Mouse (Mus musculus) heart, embryonic 16.5 days (tissue): ENCODE measurements around the gene Myog. TPM values are rescaled to one million over a fixed set of nuclear protein-coding genes. Genes with fewer than 3 reads are reported as not detected.

Experiments used
- ATAC-seq: fragments of 200-750 bp; cut with Nextera tagmentation; replicated peaks from 2 replicates; pipeline ENCODE4 v1.8.0; 2017; ENCODE audit warnings: moderate number of reproducible peaks; ENCODE audit not compliant: insufficient read depth, low FRiP score; ENCODE audit errors: extremely low read depth
- H3K27ac ChIP-seq: fragments of 300-500 bp; sonication (generic); 2 replicates; pipeline ENCODE4 v1.5.1; 2014; ENCODE audit warnings: mild to moderate bottlenecking, low read length, control low read depth, moderate library complexity
- H3K27me3 ChIP-seq: fragments of 300-500 bp; sonication (generic); 2 replicates; pipeline ENCODE4 v1.6.1; 2014; ENCODE audit warnings: low read length, mixed read lengths; ENCODE audit not compliant: control insufficient read depth, insufficient read depth
- H3K36me3 ChIP-seq: fragments of 300-500 bp; sonication (generic); 2 replicates; pipeline ENCODE4 v1.6.1; 2014; ENCODE audit not compliant: control insufficient read depth, insufficient read depth
- H3K4me1 ChIP-seq: fragments of 300-500 bp; sonication (generic); 2 replicates; pipeline ENCODE4 v1.6.1; 2014; ENCODE audit warnings: low read length, mixed read lengths; ENCODE audit not compliant: control insufficient read depth, insufficient read depth
- H3K4me2 ChIP-seq: fragments of 300-500 bp; sonication (generic); 2 replicates; pipeline ENCODE4 v1.6.1; 2014; ENCODE audit warnings: low read depth, mild to moderate bottlenecking, control low read depth, low read length
- H3K4me3 ChIP-seq: fragments of 300-500 bp; sonication (generic); 2 replicates; pipeline ENCODE4 v1.5.1; 2014; ENCODE audit warnings: mild to moderate bottlenecking, control low read depth, low read length
- H3K9ac ChIP-seq: fragments of 300-500 bp; sonication (generic); 2 replicates; pipeline ENCODE4 v1.6.1; 2014; ENCODE audit warnings: low read length, control low read depth
- H3K9me3 ChIP-seq: fragments of 300-500 bp; sonication (generic); replicated peaks from 2 replicates; pipeline ENCODE4 v1.6.1; 2016; ENCODE audit warnings: low read length; ENCODE audit not compliant: control insufficient read depth
- WGBS: fragments of 180-500 bp; shearing (Covaris S2); extraction: QIAGEN DNeasy Blood & Tissue Kit; methylation state at CpG from one replicate; pipeline ENCODE4 v1.1.7; 2014; 5-methylcytosine and 5-hydroxymethylcytosine counted together
- polyA plus RNA-seq: library from polyadenylated mRNA; unstranded; fragments of >200 nt; fragmentation: Nextera tagmentation; extraction: Ambion mirVana; gene quantifications from 2 replicates; pipeline ENCODE4 v1.2.1, GENCODE M21; 2015

Gene Myog
- polyA plus RNA-seq, 1 experiment from 2014 or later, result 3.3 TPM

GRCm38 (mm10) chr1:134292073-134292472 is 2.3 kb downstream of the Myog start:
- 35% methylated on average over 5 of the region's 5 CpGs for WGBS
- H3K9ac ChIP-seq, result no peak overlapping the region
- no peak overlapping the region for H3K27ac ChIP-seq
- H3K4me1 ChIP-seq, result peaks cover 7% of the 10 kb centered on the region
- H3K27me3 ChIP-seq, result no peaks in the 10 kb centered on the region
- H3K9me3 ChIP-seq, result 0 out of 2 replicates have a peak, but pooled peaks cover 3% of the 10 kb centered on the region
- no peak for ATAC-seq
- H3K4me2 ChIP-seq, result no peak overlapping the region
- no peak overlapping the region for H3K4me3 ChIP-seq
- 0 out of 2 replicates have a peak, but pooled peaks cover 3% of the 10 kb centered on the region for H3K36me3 ChIP-seq

GRCm38 (mm10) chr1:134292601-134293000 is 2.8 kb downstream of the Myog start:
- Histone ChIP-seq H3K9me3 (0 out of 2 replicates have a peak, but pooled peaks cover 3% of the 10 kb centered on the region), H3K27me3 (no peaks in the 10 kb centered on the region), H3K4me1 (peaks cover 7% of the 10 kb centered on the region), H3K9ac (no peak overlapping the region), H3K27ac (no peak overlapping the region), H3K4me3 (no peak overlapping the region), H3K36me3 (0 out of 2 replicates have a peak, but pooled peaks cover 3% of the 10 kb centered on the region), H3K4me2 (no peak overlapping the region)
- 53% methylated on average over 9 of the region's 9 CpGs for WGBS
- no peak for ATAC-seq

GRCm38 (mm10) chr1:134293276-134293675 is 3.5 kb downstream of the Myog start:
- H3K9ac ChIP-seq, result no peak overlapping the region
- no peak overlapping the region for H3K4me2 ChIP-seq
- 79% methylated on average over 7 of the region's 7 CpGs for WGBS
- H3K27ac ChIP-seq, result no peak overlapping the region
- ATAC-seq, result no peak
- 0 out of 2 replicates have a peak, but pooled peaks cover 3% of the 10 kb centered on the region for H3K36me3 ChIP-seq
- 0 out of 2 replicates have a peak, but pooled peaks cover 3% of the 10 kb centered on the region for H3K9me3 ChIP-seq
- H3K4me1 ChIP-seq, result peaks cover 7% of the 10 kb centered on the region
- no peaks in the 10 kb centered on the region for H3K27me3 ChIP-seq
- H3K4me3 ChIP-seq, result no peak overlapping the region

GRCm38 (mm10) chr1:134293738-134294604 is 4.2 kb downstream of the Myog start:
- no peak overlapping the region for H3K4me2 ChIP-seq
- H3K4me3 ChIP-seq, result no peak overlapping the region
- H3K4me1 ChIP-seq, result peaks cover 10% of the 10 kb centered on the region
- H3K9ac ChIP-seq, result no peak overlapping the region
- ATAC-seq, result no peak
- H3K9me3 ChIP-seq, result 0 out of 2 replicates have a peak, but pooled peaks cover 3% of the 10 kb centered on the region
- no peaks in the 10 kb centered on the region for H3K27me3 ChIP-seq
- WGBS, result 68% methylated on average over 3 of the region's 3 CpGs
- 0 out of 2 replicates have a peak, but pooled peaks cover 3% of the 10 kb centered on the region for H3K36me3 ChIP-seq
- no peak overlapping the region for H3K27ac ChIP-seq

GRCm38 (mm10) chr1:134297265-134297664 is 7.5 kb downstream of the Myog start:
- 91% methylated on average over 8 of the region's 8 CpGs for WGBS
- H3K9me3 ChIP-seq, result 0 out of 2 replicates have a peak, but pooled peaks cover 3% of the 10 kb centered on the region
- peaks cover 2% of the 10 kb centered on the region; the same call in 1 of the 2 replicates for H3K27me3 ChIP-seq
- no peak overlapping the region for H3K4me3 ChIP-seq
- no peak overlapping the region for H3K4me2 ChIP-seq
- ATAC-seq, result no peak
- H3K9ac ChIP-seq, result no peak overlapping the region
- H3K4me1 ChIP-seq, result peaks cover 17% of the 10 kb centered on the region
- 0 out of 2 replicates have a peak, but pooled peaks cover 3% of the 10 kb centered on the region for H3K36me3 ChIP-seq
- H3K27ac ChIP-seq, result no peak overlapping the region

GRCm38 (mm10) chr1:134298636-134299411 is 9.0 kb downstream of the Myog start:
- 0 out of 2 replicates have a peak, but pooled peaks have one; percentile 25 for ATAC-seq
- Histone ChIP-seq H3K4me2 (peak overlapping the region; percentile 89), H3K4me1 (peaks cover 31% of the 10 kb centered on the region), H3K4me3 (peak overlapping the region; percentile 59), H3K27ac (no peak overlapping the region), H3K9ac (peak overlapping the region; percentile 78), H3K36me3 (0 out of 2 replicates have a peak, but pooled peaks cover 3% of the 10 kb centered on the region), H3K27me3 (peaks cover 2% of the 10 kb centered on the region; the same call in 1 of the 2 replicates), H3K9me3 (0 out of 2 replicates have a peak, but pooled peaks cover 3% of the 10 kb centered on the region)
- WGBS, result 10% methylated on average over 49 of the region's 59 CpGs

GRCm38 (mm10) chr1:134302568-134303238 is 12.9 kb downstream of the Myog start:
- ATAC-seq, result peak; percentile 75
- 17% methylated on average over 8 of the region's 8 CpGs for WGBS

GRCm38 (mm10) chr1:134304940-134305339 is 15.2 kb downstream of the Myog start:
- H3K36me3 ChIP-seq, result no peaks in the 10 kb centered on the region
- WGBS, result 93% methylated on average over 9 of the region's 9 CpGs

More at GRCm38 (mm10) chr1:134302568-134303238, 12.9 kb downstream of the Myog start:
- peaks cover 2% of the 10 kb centered on the region; the same call in 1 of the 2 replicates for H3K27me3 ChIP-seq
- peak overlapping the region; percentile 21 for H3K4me2 ChIP-seq
- peak overlapping the region; percentile 91 for H3K27ac ChIP-seq
- H3K9me3 ChIP-seq, result no peaks in the 10 kb centered on the region
- peak overlapping the region; percentile 59 for H3K9ac ChIP-seq
- H3K4me3 ChIP-seq, result no peak overlapping the region
- no peaks in the 10 kb centered on the region for H3K36me3 ChIP-seq
- peaks cover 34% of the 10 kb centered on the region for H3K4me1 ChIP-seq

More at GRCm38 (mm10) chr1:134304940-134305339, 15.2 kb downstream of the Myog start:
- Histone ChIP-seq H3K27ac (no peak overlapping the region), H3K9ac (no peak overlapping the region), H3K27me3 (no peaks in the 10 kb centered on the region), H3K4me3 (no peak overlapping the region), H3K4me1 (peaks cover 28% of the 10 kb centered on the region), H3K4me2 (no peak overlapping the region), H3K9me3 (no peaks in the 10 kb centered on the region)
- ATAC-seq, result no peak
